In genomic region chr2:164911086-164912048, GRCm38 (mm10) we compare ENCODE assay signal across 8 mouse cellular contexts. TPM values are rescaled to one million over a fixed set of nuclear protein-coding genes. Genes with fewer than 3 reads are reported as not detected.
A peak's percentile ranks its signal among the peaks of the same experiment; 100 is the strongest.
DNase-seq lines count a peak whose midpoint lies in the region; ATAC-seq lines count a peak whose summit lies in the region.

Zfp335 (minus strand) TSS chr2:164911757.

- H3K9ac ChIP-seq in hindbrain, embryonic 13.5 days: peak within 1 kb of the TSS; percentile 81

- WGBS in hindbrain, embryonic 13.5 days: under 1% methylated on average over 89 of the region's 91 CpGs

- peaks cover 31% of the 10 kb centered on the region for H3K36me3 ChIP-seq in hindbrain, embryonic 13.5 days

- peak; percentile 97 for DNase-seq in NIH3T3 (ENCODE audit: low read depth)
- DNase-seq in cerebellum, postnatal 10 days: peak; percentile 96 to 98
- peak; percentile 86 to 87 for DNase-seq in frontal cortex, postnatal 14 days (ENCODE audit: low spot score in 2 of 2)
- peak; percentile 78 to 98 for DNase-seq in layer of hippocampus, postnatal 25 days (ENCODE audit: extremely low spot score in 1 of 2, low spot score in 1 of 2)
- peak; percentile 92 for DNase-seq in lung, postnatal 25 days (ENCODE audit: low spot score)
- DNase-seq in retina, embryonic 14.5 days (ENCODE audit: low spot score): peak; percentile 97
- DNase-seq in thymus, postnatal 4 days: peak; percentile 93

- H3K4me2 ChIP-seq in hindbrain, embryonic 13.5 days: peak within 1 kb of the TSS; percentile 80

- peak within 1 kb of the TSS; percentile 99 for H3K27ac ChIP-seq in hindbrain, embryonic 13.5 days

- peaks cover under 1% of the 10 kb centered on the region; the same call in 1 of the 2 replicates for H3K9me3 ChIP-seq in hindbrain, embryonic 13.5 days

- peak; percentile 86 for ATAC-seq in hindbrain, embryonic 13.5 days (ENCODE audit: low FRiP score)

- peaks cover 28% of the 10 kb centered on the region for H3K4me1 ChIP-seq in hindbrain, embryonic 13.5 days (replicated peaks)

- H3K27me3 ChIP-seq in hindbrain, embryonic 13.5 days: no peaks in the 10 kb centered on the region

- peak within 1 kb of the TSS; percentile 77 for H3K4me3 ChIP-seq in hindbrain, embryonic 13.5 days

RNA-seq across cellular contexts. Expression of gene Zfp335, which starts in this region (rescaled TPM):
- polyA plus RNA-seq in hindbrain, embryonic 13.5 days (2015; fragmentation: Nextera tagmentation; extraction: Ambion mirVana): 13.1 and 13.9 TPM in 2 replicates
- 10 to 100 TPM; 23.3 to 29.1 TPM for total RNA-seq in layer of hippocampus, postnatal 25 days (2021)

Comparison
In these comparisons a context has a peak if more than half of its experiments do, and no peak if none do; other contexts are left out.
1. Peak in every context shown above with its lines: DNase-seq, ATAC-seq, H3K4me3 ChIP-seq and H3K27ac ChIP-seq.